Comparison of ENCODE assay signal across 10 mouse cellular contexts in the genomic region with DNA sequence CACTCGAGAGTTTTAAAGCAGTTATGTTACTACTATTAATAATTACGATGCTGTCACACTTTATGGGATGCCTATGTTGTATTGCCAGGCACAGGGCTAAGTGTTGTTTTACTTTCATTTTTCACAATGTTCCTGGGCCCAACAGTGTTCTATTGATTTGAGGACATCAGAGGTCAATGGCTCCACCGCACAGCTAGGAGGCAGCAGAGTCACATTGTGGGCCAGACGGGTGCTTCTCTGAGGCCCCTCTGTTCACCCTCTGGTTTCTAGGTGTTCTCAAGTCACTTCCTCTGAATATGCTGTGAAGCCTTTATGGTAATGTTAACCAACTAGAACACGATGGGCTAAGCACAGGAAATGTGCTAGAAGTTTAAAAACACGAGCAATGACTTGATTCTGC. TPM values are rescaled to one million over a fixed set of nuclear protein-coding genes. Genes with fewer than 3 reads are reported as not detected.
DNase-seq lines count a peak whose midpoint lies in the region; ATAC-seq and TF ChIP-seq lines count a peak whose summit lies in the region.
"Had no signal": no experiment of that assay in that cellular context is flagged by ENCODE, and none has a peak within 500 bp of the region (broad histone marks: within the 10 kb centered on the region; RNA-seq: fewer than 3 reads in every experiment).

No protein-coding gene starts in this region.

- peak; percentile 19; the same call in 1 of the 2 replicates for TF ChIP-seq CTCF in forebrain, postnatal 0 days (IDR thresholded peaks at IDR 0.05; ENCODE audit: low read depth)
- TF ChIP-seq CTCF in small intestine, adult 2 months (IDR thresholded peaks at IDR 0.05; ENCODE audit: extremely low read depth, insufficient read length, insufficient replicate concordance, low read depth, low read length): peak; percentile 59; the same call in 1 of the 2 replicates

- H3K27ac ChIP-seq in forebrain, postnatal 0 days (ENCODE audit: low read depth, low read length): no peak overlapping the region
- no peak overlapping the region for H3K27ac ChIP-seq in forebrain, embryonic 11.5 days (ENCODE audit: low read depth, low read length)
- no peak overlapping the region for H3K27ac ChIP-seq in small intestine, adult 2 months (ENCODE audit: insufficient read depth, low read depth, low read length)
- H3K27ac ChIP-seq in heart, embryonic 12.5 days (ENCODE audit: poor library complexity, severe bottlenecking): no peak overlapping the region
- H3K27ac ChIP-seq: midbrain, embryonic 13.5 days had no signal

- H3K9ac ChIP-seq in forebrain, postnatal 0 days: no peak overlapping the region
- H3K9ac ChIP-seq in forebrain, embryonic 11.5 days (ENCODE audit: low read length): no peak overlapping the region
- H3K9ac ChIP-seq in heart, embryonic 12.5 days: no peak overlapping the region
- H3K9ac ChIP-seq: midbrain, embryonic 13.5 days had no signal

- no peaks in the 10 kb centered on the region for H3K27me3 ChIP-seq in forebrain, postnatal 0 days (ENCODE audit: insufficient read depth, low read length)
- no peaks in the 10 kb centered on the region for H3K27me3 ChIP-seq in forebrain, embryonic 11.5 days (ENCODE audit: control insufficient read depth, insufficient read depth, low read length)
- no peaks in the 10 kb centered on the region for H3K27me3 ChIP-seq in small intestine, adult 2 months (ENCODE audit: control insufficient read depth, insufficient read depth, low read length)
- 0 out of 2 replicates have a peak, but pooled peaks cover 6% of the 10 kb centered on the region for H3K27me3 ChIP-seq in heart, embryonic 12.5 days (replicated peaks)
- H3K27me3 ChIP-seq: midbrain, embryonic 13.5 days had no signal

- no peak for ATAC-seq in forebrain, postnatal 0 days
- no peak for ATAC-seq in forebrain, embryonic 11.5 days (replicated peaks; ENCODE audit: low FRiP score)
- ATAC-seq in heart, embryonic 12.5 days (ENCODE audit: insufficient number of reproducible peaks, low FRiP score): no peak
- ATAC-seq: midbrain, embryonic 13.5 days had no signal

- H3K4me1 ChIP-seq in forebrain, postnatal 0 days (ENCODE audit: insufficient read depth): no peaks in the 10 kb centered on the region
- no peaks in the 10 kb centered on the region for H3K4me1 ChIP-seq in forebrain, embryonic 11.5 days (replicated peaks; ENCODE audit: control insufficient read depth, insufficient read depth, low read length)
- H3K4me1 ChIP-seq in small intestine, adult 2 months (ENCODE audit: control insufficient read depth, insufficient read depth, insufficient read length, low read length): no peaks in the 10 kb centered on the region
- H3K4me1 ChIP-seq in heart, embryonic 12.5 days (replicated peaks): no peaks in the 10 kb centered on the region
- H3K4me1 ChIP-seq: midbrain, embryonic 13.5 days had no signal

- no peak for TF ChIP-seq POLR2A in small intestine, adult 2 months (IDR thresholded peaks at IDR 0.05; ENCODE audit: low read depth, low read length)

- H3K4me3 ChIP-seq in forebrain, postnatal 0 days (ENCODE audit: low read depth, low read length): no peak overlapping the region
- H3K4me3 ChIP-seq in forebrain, embryonic 11.5 days (ENCODE audit: low read depth, low read length): no peak overlapping the region
- 0 out of 2 replicates have a peak overlapping the region, but pooled peaks have one; percentile 15 for H3K4me3 ChIP-seq in small intestine, adult 2 months (ENCODE audit: low read depth, low read length)
- no peak overlapping the region for H3K4me3 ChIP-seq in heart, embryonic 12.5 days
- H3K4me3 ChIP-seq: midbrain, embryonic 13.5 days had no signal

- 72% methylated on average over 6 of the region's 6 CpGs for WGBS in forebrain, postnatal 0 days
- WGBS in forebrain, embryonic 11.5 days: 70% methylated on average over 6 of the region's 6 CpGs
- 37% methylated on average over 6 of the region's 6 CpGs for WGBS in small intestine, adult 2 months
- 71% methylated on average over 6 of the region's 6 CpGs for WGBS in heart, embryonic 12.5 days

- H3K36me3 ChIP-seq in forebrain, postnatal 0 days (ENCODE audit: insufficient read depth): no peaks in the 10 kb centered on the region
- H3K36me3 ChIP-seq in forebrain, embryonic 11.5 days (ENCODE audit: control insufficient read depth, insufficient read depth, low read length): no peaks in the 10 kb centered on the region
- H3K36me3 ChIP-seq in small intestine, adult 2 months (ENCODE audit: control insufficient read depth, insufficient read depth, low read length): no peaks in the 10 kb centered on the region
- no peaks in the 10 kb centered on the region for H3K36me3 ChIP-seq in heart, embryonic 12.5 days
- H3K36me3 ChIP-seq: midbrain, embryonic 13.5 days had no signal

- DNase-seq in forebrain, postnatal 0 days: no peak
- DNase-seq in forebrain, embryonic 11.5 days (ENCODE audit: low spot score): no peak
- DNase-seq in CD4-positive helper T cell, adult 2 months (ENCODE audit: low read depth, low spot score): peak; percentile 83
- peak; percentile 18 for DNase-seq in embryo, embryonic 11 days
- no peak for DNase-seq in neural tube, embryonic 10.5 days (ENCODE audit: extremely low spot score, low spot score)
- no peak for DNase-seq in left cerebral cortex, adult 11 months (ENCODE audit: low spot score)
- DNase-seq: kidney, adult 8-10 months had no signal

- no peaks in the 10 kb centered on the region for H3K9me3 ChIP-seq in forebrain, postnatal 0 days (ENCODE audit: low read length)
- H3K9me3 ChIP-seq in forebrain, embryonic 11.5 days (ENCODE audit: control insufficient read depth, low read length): no peaks in the 10 kb centered on the region
- no peaks in the 10 kb centered on the region for H3K9me3 ChIP-seq in heart, embryonic 12.5 days (replicated peaks)
- H3K9me3 ChIP-seq: midbrain, embryonic 13.5 days had no signal

- H3K4me2 ChIP-seq in forebrain, postnatal 0 days (ENCODE audit: low read depth): no peak overlapping the region
- no peak overlapping the region for H3K4me2 ChIP-seq in forebrain, embryonic 11.5 days (ENCODE audit: low read depth, low read length, severe bottlenecking)
- no peak overlapping the region for H3K4me2 ChIP-seq in heart, embryonic 12.5 days
- H3K4me2 ChIP-seq: midbrain, embryonic 13.5 days had no signal

RNA-seq across cellular contexts. Expression of a gene that starts 18.7 kb away (rescaled TPM):
- total RNA-seq in forebrain, postnatal 0 days (2014; rRNA removed): 10.9 and 22.3 TPM in 2 replicates
- 9.3 and 12.2 TPM in 2 replicates for polyA plus RNA-seq in forebrain, postnatal 0 days (2015; fragmentation: Nextera tagmentation; extraction: Ambion mirVana)
- polyA plus RNA-seq in forebrain, embryonic 11.5 days (2014; fragmentation: Nextera tagmentation; extraction: Ambion mirVana): 15.6 and 17.4 TPM in 2 replicates
- polyA plus RNA-seq in small intestine, adult 2 months (2012; rRNA removed): 26.3 and 87.0 TPM in 2 replicates
- polyA plus RNA-seq in heart, embryonic 12.5 days (2016; fragmentation: Nextera tagmentation; extraction: Ambion mirVana): 28.9 and 31.4 TPM in 2 replicates

Comparison
In these comparisons a context has a peak if more than half of its experiments do, and no peak if none do; other contexts are left out.
1. DNase-seq: peak in CD4-positive helper T cell, adult 2 months (single experiment) and embryo, embryonic 11 days (single experiment); none in forebrain, postnatal 0 days (single experiment), forebrain, embryonic 11.5 days (single experiment), neural tube, embryonic 10.5 days (single experiment) and left cerebral cortex, adult 11 months (single experiment).